Mouse (Mus musculus): Measurements from ENCODE around the gene Idh1. TPM values are rescaled to one million over a fixed set of nuclear protein-coding genes. Genes with fewer than 3 reads are reported as not detected.

Gene Idh1
- polyA plus RNA-seq, 1 experiment from 2014 or later: 436 TPM

- whole genome bisulfite sequencing: 83% methylated on average over 2 of the region's 2 CpGs
- H3K4me2 ChIP-seq (replicated peaks; ENCODE audit: low read depth, low read length): no peak overlapping the region
- H3K9ac ChIP-seq (ENCODE audit: low read depth, low read length): no peak overlapping the region
- no peak for ATAC-seq (ENCODE audit: low FRiP score)
- H3K27me3 ChIP-seq (ENCODE audit: control insufficient read depth, insufficient read depth, low read length): no peaks in the 10 kb centered on the region
- H3K4me3 ChIP-seq (ENCODE audit: low read depth, low read length): no peak overlapping the region
- H3K27ac ChIP-seq (ENCODE audit: low read depth, low read length): no peak overlapping the region
- H3K36me3 ChIP-seq (ENCODE audit: control insufficient read depth, insufficient read depth, low read length): no peaks in the 10 kb centered on the region
- H3K4me1 ChIP-seq (replicated peaks; ENCODE audit: control insufficient read depth, insufficient read depth, low read length): no peaks in the 10 kb centered on the region
- no peaks in the 10 kb centered on the region for H3K9me3 ChIP-seq (ENCODE audit: control insufficient read depth, low read length)
- DNase-seq (ENCODE audit: low spot score): no peak
Measured at GRCm38 (mm10) chr1:65144783-65145182, 41.5 kb downstream of the Idh1 start.

GRCm38 (mm10) chr1:65137560-65137959, 48.7 kb downstream of the Idh1 start:
- Histone ChIP-seq H3K4me1 (replicated peaks; ENCODE audit: control insufficient read depth, insufficient read depth, low read length) (no peaks in the 10 kb centered on the region), H3K27ac (ENCODE audit: low read depth, low read length) (no peak overlapping the region), H3K4me3 (ENCODE audit: low read depth, low read length) (no peak overlapping the region), H3K9ac (ENCODE audit: low read depth, low read length) (no peak overlapping the region), H3K27me3 (ENCODE audit: control insufficient read depth, insufficient read depth, low read length) (no peaks in the 10 kb centered on the region), H3K9me3 (ENCODE audit: control insufficient read depth, low read length) (no peaks in the 10 kb centered on the region), H3K36me3 (ENCODE audit: control insufficient read depth, insufficient read depth, low read length) (no peaks in the 10 kb centered on the region), H3K4me2 (replicated peaks; ENCODE audit: low read depth, low read length) (no peak overlapping the region)
- WGBS: 89% methylated on average over 6 of the region's 6 CpGs
- no peak for DNase-seq (ENCODE audit: low spot score)
- no peak for ATAC-seq (ENCODE audit: low FRiP score)

- Histone ChIP-seq H3K27ac (ENCODE audit: low read depth, low read length) (no peak overlapping the region), H3K9ac (ENCODE audit: low read depth, low read length) (no peak overlapping the region), H3K4me3 (ENCODE audit: low read depth, low read length) (no peak overlapping the region), H3K9me3 (ENCODE audit: control insufficient read depth, low read length) (no peaks in the 10 kb centered on the region), H3K27me3 (ENCODE audit: control insufficient read depth, insufficient read depth, low read length) (no peaks in the 10 kb centered on the region), H3K4me2 (replicated peaks; ENCODE audit: low read depth, low read length) (no peak overlapping the region), H3K4me1 (replicated peaks; ENCODE audit: control insufficient read depth, insufficient read depth, low read length) (no peaks in the 10 kb centered on the region), H3K36me3 (ENCODE audit: control insufficient read depth, insufficient read depth, low read length) (no peaks in the 10 kb centered on the region)
- DNase-seq (ENCODE audit: low spot score) (no peak), ATAC-seq (ENCODE audit: low FRiP score) (no peak)
- 86% methylated on average over 1 of the region's 1 CpGs for WGBS
Measured at GRCm38 (mm10) chr1:65132833-65133232, 53.5 kb downstream of the Idh1 start.

GRCm38 (mm10) chr1:65131671-65132070, 54.6 kb downstream of the Idh1 start:
- WGBS: 97% methylated on average over 1 of the region's 1 CpGs
- no peaks in the 10 kb centered on the region for H3K4me1 ChIP-seq (replicated peaks; ENCODE audit: control insufficient read depth, insufficient read depth, low read length)
- H3K27me3 ChIP-seq (ENCODE audit: control insufficient read depth, insufficient read depth, low read length): no peaks in the 10 kb centered on the region
- H3K4me2 ChIP-seq (replicated peaks; ENCODE audit: low read depth, low read length): no peak overlapping the region
- H3K36me3 ChIP-seq (ENCODE audit: control insufficient read depth, insufficient read depth, low read length): no peaks in the 10 kb centered on the region
- H3K27ac ChIP-seq (ENCODE audit: low read depth, low read length): no peak overlapping the region
- H3K9ac ChIP-seq (ENCODE audit: low read depth, low read length): no peak overlapping the region
- no peak for ATAC-seq (ENCODE audit: low FRiP score)
- no peak for DNase-seq (ENCODE audit: low spot score)
- no peaks in the 10 kb centered on the region for H3K9me3 ChIP-seq (ENCODE audit: control insufficient read depth, low read length)
- H3K4me3 ChIP-seq (ENCODE audit: low read depth, low read length): no peak overlapping the region

DNA sequence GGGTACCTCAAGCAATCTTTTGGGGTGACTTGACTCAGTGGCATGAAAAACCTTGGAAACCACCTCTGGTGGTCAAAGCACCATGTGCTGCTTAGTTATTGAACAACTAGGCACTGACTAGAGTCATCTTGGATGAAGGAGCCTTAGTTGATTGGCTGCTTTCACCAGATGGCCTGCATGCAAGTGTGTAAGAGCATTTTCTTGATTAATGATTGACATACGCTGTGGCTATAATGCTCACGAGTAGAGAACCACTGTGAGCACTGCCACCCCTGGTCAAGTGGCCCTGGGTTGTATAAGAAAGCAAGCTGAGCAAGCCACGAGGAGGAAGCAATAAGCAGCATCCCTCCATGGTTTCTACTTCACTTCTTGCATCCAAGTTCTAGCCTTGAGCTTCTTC, 56.1 kb downstream of the Idh1 start:
- DNase-seq (ENCODE audit: low spot score) (no peak), ATAC-seq (ENCODE audit: low FRiP score) (no peak)
- H3K27ac ChIP-seq (ENCODE audit: low read depth, low read length): no peak overlapping the region
- no peak overlapping the region for H3K9ac ChIP-seq (ENCODE audit: low read depth, low read length)
- no peak overlapping the region for H3K4me2 ChIP-seq (replicated peaks; ENCODE audit: low read depth, low read length)
- H3K36me3 ChIP-seq (ENCODE audit: control insufficient read depth, insufficient read depth, low read length): no peaks in the 10 kb centered on the region
- H3K27me3 ChIP-seq (ENCODE audit: control insufficient read depth, insufficient read depth, low read length): no peaks in the 10 kb centered on the region
- no peaks in the 10 kb centered on the region for H3K9me3 ChIP-seq (ENCODE audit: control insufficient read depth, low read length)
- no peaks in the 10 kb centered on the region for H3K4me1 ChIP-seq (replicated peaks; ENCODE audit: control insufficient read depth, insufficient read depth, low read length)
- 75% methylated on average over 3 of the region's 3 CpGs for WGBS
- no peak overlapping the region for H3K4me3 ChIP-seq (ENCODE audit: low read depth, low read length)

- Histone ChIP-seq H3K4me2 (replicated peaks; ENCODE audit: low read depth, low read length) (no peak overlapping the region), H3K4me1 (replicated peaks; ENCODE audit: control insufficient read depth, insufficient read depth, low read length) (no peaks in the 10 kb centered on the region), H3K36me3 (ENCODE audit: control insufficient read depth, insufficient read depth, low read length) (no peaks in the 10 kb centered on the region), H3K4me3 (ENCODE audit: low read depth, low read length) (no peak overlapping the region), H3K9ac (ENCODE audit: low read depth, low read length) (no peak overlapping the region), H3K9me3 (ENCODE audit: control insufficient read depth, low read length) (no peaks in the 10 kb centered on the region), H3K27me3 (ENCODE audit: control insufficient read depth, insufficient read depth, low read length) (no peaks in the 10 kb centered on the region), H3K27ac (ENCODE audit: low read depth, low read length) (no peak overlapping the region)
- no peak for ATAC-seq (ENCODE audit: low FRiP score)
- no peak for DNase-seq (ENCODE audit: low spot score)
- WGBS: 74% methylated on average over 3 of the region's 3 CpGs
Measured at GRCm38 (mm10) chr1:65129634-65130180, 56.6 kb downstream of the Idh1 start.

GRCm38 (mm10) chr1:65122574-65123372, 63.5 kb downstream of the Idh1 start, which contains the start of gene D630023F18Rik:
Gene D630023F18Rik (minus strand): TSS chr1:65123214.
- no peaks in the 10 kb centered on the region for H3K36me3 ChIP-seq (ENCODE audit: control insufficient read depth, insufficient read depth, low read length)
- no peaks in the 10 kb centered on the region for H3K4me1 ChIP-seq (replicated peaks; ENCODE audit: control insufficient read depth, insufficient read depth, low read length)
- H3K27me3 ChIP-seq (ENCODE audit: control insufficient read depth, insufficient read depth, low read length): no peaks in the 10 kb centered on the region
- no peak within 1 kb of the TSS for H3K27ac ChIP-seq (ENCODE audit: low read depth, low read length)
- no peak within 1 kb of the TSS for H3K4me2 ChIP-seq (replicated peaks; ENCODE audit: low read depth, low read length)
- no peak for ATAC-seq (ENCODE audit: low FRiP score)
- 32% methylated on average over 9 of the region's 9 CpGs for WGBS
- no peak within 1 kb of the TSS for H3K9ac ChIP-seq (ENCODE audit: low read depth, low read length)
- H3K4me3 ChIP-seq (ENCODE audit: low read depth, low read length): no peak within 1 kb of the TSS
- no peaks in the 10 kb centered on the region for H3K9me3 ChIP-seq (ENCODE audit: control insufficient read depth, low read length)
- no peak for DNase-seq (ENCODE audit: low spot score)

GRCm38 (mm10) chr1:65119438-65119837, 66.9 kb downstream of the Idh1 start, which contains the start of gene Gm28845:
Gene Gm28845 (minus strand): TSS chr1:65119558.
- H3K27me3 ChIP-seq (ENCODE audit: control insufficient read depth, insufficient read depth, low read length): no peaks in the 10 kb centered on the region
- no peaks in the 10 kb centered on the region for H3K4me1 ChIP-seq (replicated peaks; ENCODE audit: control insufficient read depth, insufficient read depth, low read length)
- H3K27ac ChIP-seq (ENCODE audit: low read depth, low read length): no peak within 1 kb of the TSS
- 85% methylated on average over 1 of the region's 1 CpGs for WGBS
- no peak within 1 kb of the TSS for H3K4me3 ChIP-seq (ENCODE audit: low read depth, low read length)
- ATAC-seq (ENCODE audit: low FRiP score) (no peak), DNase-seq (ENCODE audit: low spot score) (no peak)
- no peaks in the 10 kb centered on the region for H3K9me3 ChIP-seq (ENCODE audit: control insufficient read depth, low read length)
- H3K9ac ChIP-seq (ENCODE audit: low read depth, low read length): no peak within 1 kb of the TSS
- no peaks in the 10 kb centered on the region for H3K36me3 ChIP-seq (ENCODE audit: control insufficient read depth, insufficient read depth, low read length)
- no peak within 1 kb of the TSS for H3K4me2 ChIP-seq (replicated peaks; ENCODE audit: low read depth, low read length)
